Mouse (Mus musculus) midbrain, embryonic 13.5 days (tissue): Measurements from ENCODE around the gene Ppp1r26. TPM values are rescaled to one million over a fixed set of nuclear protein-coding genes. Genes with fewer than 3 reads are reported as not detected.
A peak's percentile ranks its signal among the peaks of the same experiment; 100 is the strongest.

Source experiments
- ATAC-seq: fragments of 200-750 bp; cut with Nextera tagmentation; 2 replicates; pipeline ENCODE4 v1.8.0; 2017; ENCODE audit warnings: mild to moderate bottlenecking, moderate TSS enrichment, moderate library complexity
- H3K27ac ChIP-seq: fragments of 300-500 bp; sonication (generic); 2 replicates; pipeline ENCODE4 v1.5.1; 2015; ENCODE audit warnings: inconsistent platforms, mild to moderate bottlenecking, moderate library complexity
- H3K27me3 ChIP-seq: fragments of 300-500 bp; sonication (generic); 2 replicates; pipeline ENCODE4 v1.6.1; 2015; ENCODE audit warnings: mild to moderate bottlenecking, inconsistent platforms
- H3K36me3 ChIP-seq: fragments of 300-500 bp; sonication (generic); 2 replicates; pipeline ENCODE4 v1.6.1; 2015; ENCODE audit warnings: mild to moderate bottlenecking, inconsistent platforms
- H3K4me1 ChIP-seq: fragments of 300-500 bp; sonication (generic); replicated peaks from 2 replicates; pipeline ENCODE4 v1.6.1; 2015; ENCODE audit warnings: inconsistent platforms
- H3K4me2 ChIP-seq: fragments of 300-500 bp; sonication (generic); replicated peaks from 2 replicates; pipeline ENCODE4 v1.6.1; 2015; ENCODE audit warnings: moderate library complexity, mild to moderate bottlenecking, inconsistent platforms
- H3K4me3 ChIP-seq: fragments of 300-500 bp; sonication (generic); replicated peaks from 2 replicates; pipeline ENCODE4 v1.5.1; 2015; ENCODE audit warnings: mild to moderate bottlenecking, inconsistent platforms
- H3K9ac ChIP-seq: fragments of 300-500 bp; sonication (generic); replicated peaks from 2 replicates; pipeline ENCODE4 v1.6.1; 2015; ENCODE audit warnings: mild to moderate bottlenecking, inconsistent platforms
- H3K9me3 ChIP-seq: fragments of 300-500 bp; sonication (generic); 2 replicates; pipeline ENCODE4 v1.6.1; 2016; ENCODE audit warnings: mild to moderate bottlenecking, inconsistent platforms
- WGBS: fragments of 180-500 bp; shearing (Covaris S2); methylation state at CpG from one replicate; pipeline ENCODE4 v1.1.7; 2015; 5-methylcytosine and 5-hydroxymethylcytosine counted together
- polyA plus RNA-seq: library from polyadenylated mRNA; unstranded; fragments of >200 nt; fragmentation: Nextera tagmentation; extraction: Ambion mirVana; gene quantifications from 2 replicates; pipeline ENCODE4 v1.2.1, GENCODE M21; 2015

Gene Ppp1r26
- polyA plus RNA-seq, 1 experiment from 2014 or later, result 10.7 TPM

DNA sequence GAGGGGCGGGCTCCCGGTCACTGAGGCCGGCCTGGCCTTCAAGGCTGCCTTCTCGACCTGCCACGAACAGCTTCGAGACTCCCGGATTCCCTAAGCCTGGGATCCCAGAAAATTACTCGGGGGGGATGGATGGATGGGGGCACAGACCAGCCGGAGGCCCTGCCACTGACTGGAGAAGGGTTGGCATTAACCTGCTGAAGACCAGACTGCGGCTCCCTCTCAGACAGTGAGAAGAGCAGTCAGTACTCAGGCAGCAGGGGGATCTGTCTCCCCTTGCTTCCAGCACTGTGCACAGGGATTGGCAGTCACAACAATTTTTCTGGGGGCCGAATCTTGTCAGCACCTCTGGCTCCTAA is 693 bp downstream of the Ppp1r26 start:
- peaks cover 4% of the 10 kb centered on the region; the same call in 1 of the 2 replicates for H3K27me3 ChIP-seq
- peak overlapping the region; percentile 64 for H3K4me3 ChIP-seq
- 7% methylated on average over 11 of the region's 11 CpGs for WGBS
- H3K4me2 ChIP-seq, result peak overlapping the region; percentile 94
- peak overlapping the region; percentile 79 for H3K27ac ChIP-seq
- H3K4me1 ChIP-seq, result peaks cover 21% of the 10 kb centered on the region
- peak overlapping the region; percentile 88 for H3K9ac ChIP-seq
- H3K36me3 ChIP-seq, result peaks cover 33% of the 10 kb centered on the region
- peak; percentile 73 for ATAC-seq
- no peaks in the 10 kb centered on the region for H3K9me3 ChIP-seq

DNA sequence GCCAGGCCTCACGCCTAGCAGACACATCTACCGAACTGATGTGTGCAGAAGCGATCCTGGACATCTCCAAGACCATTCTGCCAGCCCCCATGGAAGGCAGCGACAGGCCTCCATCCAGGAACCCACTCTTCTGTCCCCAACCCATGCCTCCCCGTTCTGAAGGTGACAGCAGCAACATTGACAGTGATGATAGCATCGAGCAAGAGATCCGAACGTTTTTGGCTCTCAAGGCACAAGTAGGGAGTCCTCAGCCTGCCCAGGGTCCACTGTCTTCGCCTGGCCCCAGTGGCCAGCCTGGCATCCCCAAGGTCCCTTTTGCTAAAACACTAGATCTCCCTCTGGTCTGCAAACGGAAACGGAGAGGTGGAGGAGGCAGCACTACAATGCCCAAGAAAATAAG is 5.1 kb downstream of the Ppp1r26 start:
- Histone ChIP-seq H3K27ac (no peak overlapping the region), H3K4me3 (no peak overlapping the region), H3K9me3 (no peaks in the 10 kb centered on the region), H3K9ac (no peak overlapping the region), H3K4me2 (no peak overlapping the region), H3K36me3 (peaks cover 62% of the 10 kb centered on the region), H3K27me3 (no peaks in the 10 kb centered on the region), H3K4me1 (peaks cover 14% of the 10 kb centered on the region)
- WGBS, result 92% methylated on average over 11 of the region's 11 CpGs
- no peak for ATAC-seq

DNA sequence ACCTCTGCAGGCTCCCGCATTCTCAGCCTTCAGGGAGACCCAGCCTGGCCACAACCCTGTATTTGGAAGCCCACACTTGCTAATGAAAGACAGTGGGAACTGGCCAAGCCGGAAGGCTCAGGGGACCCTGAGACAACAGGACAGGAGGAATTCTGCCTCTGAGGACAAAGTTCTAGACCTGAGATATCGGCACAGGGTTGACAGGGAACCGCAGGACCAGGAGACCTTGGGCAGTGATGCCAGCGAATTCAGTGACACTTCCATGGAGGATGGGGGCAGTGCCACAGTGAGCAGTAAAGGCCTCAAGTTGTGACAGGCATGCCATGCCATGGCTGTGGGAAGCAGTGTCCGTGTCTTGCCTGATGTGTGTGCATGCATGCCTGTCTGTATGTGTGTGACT is 6.9 kb downstream of the Ppp1r26 start:
- no peak overlapping the region for H3K4me2 ChIP-seq
- no peaks in the 10 kb centered on the region for H3K27me3 ChIP-seq
- H3K4me1 ChIP-seq, result no peaks in the 10 kb centered on the region
- no peak overlapping the region for H3K9ac ChIP-seq
- no peak overlapping the region for H3K27ac ChIP-seq
- no peaks in the 10 kb centered on the region for H3K9me3 ChIP-seq
- H3K4me3 ChIP-seq, result no peak overlapping the region
- 88% methylated on average over 6 of the region's 6 CpGs for WGBS
- no peak for ATAC-seq
- H3K36me3 ChIP-seq, result peaks cover 62% of the 10 kb centered on the region

DNA sequence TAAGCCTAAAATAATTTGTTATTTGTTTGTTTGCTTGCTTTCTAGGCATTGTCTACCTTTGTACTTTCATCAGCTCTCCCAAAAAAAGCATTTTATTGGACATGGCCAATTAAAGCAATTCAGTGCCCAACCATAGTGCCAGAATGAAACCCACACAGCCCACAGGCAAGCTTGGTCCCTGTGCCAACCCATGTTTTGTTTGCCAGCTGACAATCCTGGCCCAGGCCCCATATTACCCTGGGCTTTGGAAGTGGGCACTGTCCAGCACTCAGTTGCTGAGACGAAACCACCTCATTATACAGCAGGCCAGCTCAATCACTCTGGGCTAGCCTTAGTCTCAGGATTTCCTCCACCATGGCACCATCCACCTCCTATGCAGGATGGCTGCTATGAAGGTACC is 10.0 kb downstream of the Ppp1r26 start:
- H3K4me1 ChIP-seq, result no peaks in the 10 kb centered on the region
- no peak overlapping the region for H3K27ac ChIP-seq
- peaks cover 35% of the 10 kb centered on the region for H3K36me3 ChIP-seq
- no peaks in the 10 kb centered on the region for H3K27me3 ChIP-seq
- ATAC-seq, result no peak
- H3K4me2 ChIP-seq, result no peak overlapping the region
- 89% methylated on average over 1 of the region's 1 CpGs for WGBS
- no peaks in the 10 kb centered on the region for H3K9me3 ChIP-seq
- H3K9ac ChIP-seq, result no peak overlapping the region
- no peak overlapping the region for H3K4me3 ChIP-seq

DNA sequence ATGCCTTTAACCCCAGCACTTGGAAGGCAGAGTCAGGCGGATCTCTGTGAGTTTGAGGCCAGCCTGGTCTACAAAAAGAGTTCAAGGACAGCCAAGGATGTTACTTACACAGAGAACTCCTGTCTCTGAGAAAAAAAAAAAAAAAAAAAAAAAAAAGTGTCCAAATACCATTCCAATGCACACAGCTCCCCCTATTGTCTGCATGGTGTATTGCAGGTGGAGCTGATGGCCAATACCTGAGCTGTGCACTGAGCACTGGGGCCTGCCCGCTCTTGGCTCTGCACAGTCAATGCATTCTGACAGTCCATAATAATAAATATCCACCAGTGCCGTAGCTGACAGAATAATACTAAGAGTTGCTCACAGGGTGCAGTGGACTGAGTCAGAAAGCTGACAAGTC is 17.3 kb downstream of the Ppp1r26 start:
- Histone ChIP-seq H3K9ac (no peak overlapping the region), H3K4me2 (no peak overlapping the region), H3K27ac (no peak overlapping the region), H3K36me3 (peaks cover under 1% of the 10 kb centered on the region; the same call in 1 of the 2 replicates), H3K4me3 (no peak overlapping the region), H3K9me3 (no peaks in the 10 kb centered on the region), H3K4me1 (peaks cover 17% of the 10 kb centered on the region), H3K27me3 (peaks cover 11% of the 10 kb centered on the region; the same call in 1 of the 2 replicates)
- WGBS, result 40% methylated on average over 3 of the region's 3 CpGs
- no peak for ATAC-seq

DNA sequence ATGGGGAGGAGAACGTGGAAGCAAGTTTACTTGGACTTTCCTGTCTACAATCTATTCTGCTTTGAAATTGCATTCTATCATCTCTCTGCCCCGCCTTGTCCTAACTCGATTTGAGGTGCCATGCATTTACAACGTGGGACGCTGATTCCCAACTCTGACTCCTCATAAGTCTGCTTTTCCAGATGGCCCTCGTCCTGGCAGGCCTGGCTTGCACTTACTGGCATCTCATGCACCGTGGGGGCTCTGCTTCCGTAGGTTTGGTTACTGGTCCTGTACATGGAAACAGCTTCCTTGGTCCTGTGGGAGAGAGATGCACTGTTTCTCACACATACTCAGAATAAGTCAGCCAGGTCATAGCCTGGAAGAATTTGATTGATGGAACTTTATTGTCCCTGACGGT is 18.3 kb downstream of the Ppp1r26 start:
- Histone ChIP-seq H3K27me3 (peaks cover 11% of the 10 kb centered on the region; the same call in 1 of the 2 replicates), H3K4me1 (peaks cover 19% of the 10 kb centered on the region), H3K27ac (no peak overlapping the region), H3K9ac (no peak overlapping the region), H3K9me3 (no peaks in the 10 kb centered on the region), H3K4me3 (no peak overlapping the region), H3K36me3 (peaks cover 11% of the 10 kb centered on the region), H3K4me2 (no peak overlapping the region)
- ATAC-seq, result no peak
- 85% methylated on average over 9 of the region's 9 CpGs for WGBS

DNA sequence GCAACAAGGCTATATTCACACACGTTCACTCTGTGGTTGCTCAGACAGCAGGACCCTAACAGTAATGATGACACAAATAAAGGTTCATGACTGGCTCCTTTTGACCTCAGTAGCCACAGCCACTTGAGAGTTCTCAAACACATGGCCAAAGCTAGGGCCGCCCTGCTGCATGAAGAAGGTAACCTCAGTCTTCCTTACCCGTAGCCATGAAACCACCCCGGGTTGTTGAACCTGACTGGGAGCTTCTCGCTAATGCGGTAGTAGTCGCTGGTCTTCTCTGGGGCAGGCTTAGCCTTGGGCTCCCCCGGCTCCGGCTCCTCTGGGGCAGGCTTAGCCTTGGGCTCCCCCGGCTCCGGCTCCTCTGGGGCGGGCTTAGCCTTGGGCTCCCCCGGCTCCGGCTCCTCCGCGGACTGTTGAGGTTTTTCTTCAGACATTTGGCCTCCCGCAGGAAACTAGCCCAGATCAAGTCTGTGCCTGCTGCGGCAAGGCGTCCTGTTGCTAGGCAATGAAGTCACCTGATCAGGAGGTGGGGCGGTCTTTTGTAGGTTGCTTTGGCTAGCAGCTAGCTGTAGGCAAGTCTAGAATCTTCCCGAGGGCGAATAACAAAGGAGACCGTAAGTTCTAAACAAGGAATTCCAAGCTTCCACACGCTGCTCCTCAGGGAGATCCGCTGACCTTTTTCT is 19.4 kb downstream of the Ppp1r26 start, which contains the start of gene 1700007K13Rik:
Gene 1700007K13Rik (minus strand): TSS at position 497 of the 683 bp plus-strand sequence.
- H3K4me3 ChIP-seq, result peak within 1 kb of the TSS; percentile 22
- 5% methylated on average over 25 of the region's 25 CpGs for WGBS
- peak; percentile 58 for ATAC-seq
- peak within 1 kb of the TSS; percentile 54 for H3K4me2 ChIP-seq
- peaks cover 21% of the 10 kb centered on the region for H3K36me3 ChIP-seq
- H3K9me3 ChIP-seq, result no peaks in the 10 kb centered on the region
- no peak within 1 kb of the TSS for H3K27ac ChIP-seq
- H3K9ac ChIP-seq, result peak within 1 kb of the TSS; percentile 53
- H3K4me1 ChIP-seq, result peaks cover 19% of the 10 kb centered on the region
- peaks cover 11% of the 10 kb centered on the region; the same call in 1 of the 2 replicates for H3K27me3 ChIP-seq

DNA sequence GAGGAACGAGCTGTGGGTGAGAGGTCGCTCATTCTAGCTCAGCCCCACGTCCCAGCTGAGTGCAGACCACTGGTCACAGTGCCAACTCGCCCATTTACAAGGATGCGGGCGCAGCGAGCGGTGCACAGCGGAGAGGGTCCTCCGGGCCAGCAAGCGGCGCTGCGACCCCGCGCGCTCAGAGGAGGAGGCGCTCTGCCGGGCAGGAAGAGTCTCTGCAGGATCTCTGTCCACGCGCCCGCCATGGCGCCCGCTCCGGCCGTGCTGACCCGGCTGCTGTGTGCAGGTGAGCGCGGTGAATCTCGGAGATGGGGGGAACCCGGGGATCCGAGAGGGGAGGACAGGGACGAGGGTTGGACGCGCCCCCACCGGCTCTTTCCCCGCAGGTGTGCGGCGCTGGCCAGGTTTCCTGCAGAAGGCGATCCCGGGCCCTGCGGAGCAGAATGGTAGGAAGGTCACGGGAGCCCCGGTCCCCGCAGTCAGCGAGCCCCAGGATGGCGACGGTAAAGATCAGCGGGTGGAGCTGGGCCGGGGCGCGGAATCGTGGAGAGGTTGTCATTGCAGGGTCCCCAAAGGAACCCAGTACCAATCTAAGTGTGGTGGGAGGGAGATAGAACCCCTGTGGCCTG is 21.4 kb downstream of the Ppp1r26 start, which contains the start of gene Mrps2:
Gene Mrps2 (plus strand): TSS at position 207 of the 626 bp plus-strand sequence.
- Histone ChIP-seq H3K27me3 (peaks cover 11% of the 10 kb centered on the region; the same call in 1 of the 2 replicates), H3K4me2 (peak within 1 kb of the TSS; percentile 90), H3K9ac (peak within 1 kb of the TSS; percentile 96), H3K4me3 (peak within 1 kb of the TSS; percentile 97), H3K27ac (peak within 1 kb of the TSS; percentile 44; the same call in 1 of the 2 replicates), H3K36me3 (peaks cover 41% of the 10 kb centered on the region), H3K4me1 (peaks cover 19% of the 10 kb centered on the region), H3K9me3 (0 out of 2 replicates have a peak, but pooled peaks cover 5% of the 10 kb centered on the region)
- under 1% methylated on average over 52 of the region's 52 CpGs for WGBS
- peak; percentile 94 for ATAC-seq

DNA sequence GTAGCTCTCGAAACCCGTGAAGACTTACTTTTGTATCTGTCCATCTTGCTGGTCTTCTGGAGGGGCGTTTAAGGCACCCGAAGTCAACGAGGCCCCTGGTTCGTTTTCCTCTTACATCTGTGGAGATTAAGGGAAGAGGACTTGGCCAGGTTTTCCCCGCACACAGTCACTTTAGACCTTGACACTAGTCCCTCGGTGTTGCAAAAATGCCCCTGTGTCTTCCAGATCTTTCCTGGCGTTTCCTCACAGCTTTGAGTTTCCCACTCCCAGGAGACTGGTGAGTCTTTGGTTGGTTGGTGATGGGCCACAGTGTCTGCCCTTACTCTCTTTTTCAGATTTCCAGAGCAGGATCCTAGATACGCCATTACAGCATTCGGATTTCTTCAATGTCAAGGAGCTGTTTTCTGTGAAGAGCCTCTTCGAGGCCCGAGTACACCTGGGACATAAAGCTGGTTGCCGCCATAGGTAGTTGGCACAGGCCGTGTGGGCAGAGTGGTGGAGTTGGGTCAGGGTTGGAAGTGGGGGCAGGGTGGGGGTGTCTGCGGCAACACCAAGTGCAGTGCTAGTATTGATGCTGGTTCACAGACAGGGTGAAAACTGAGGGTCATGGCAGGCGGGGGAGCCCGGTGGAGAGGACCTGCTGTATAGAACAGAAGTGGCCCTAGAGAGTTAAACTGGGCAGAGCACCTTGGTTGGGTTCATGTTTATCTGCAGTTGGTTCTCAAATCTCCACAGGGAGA is 22.1 kb downstream of the Ppp1r26 start:
- Histone ChIP-seq H3K9me3 (0 out of 2 replicates have a peak, but pooled peaks cover 5% of the 10 kb centered on the region), H3K9ac (peak overlapping the region; percentile 96), H3K27ac (no peak overlapping the region)

DNA sequence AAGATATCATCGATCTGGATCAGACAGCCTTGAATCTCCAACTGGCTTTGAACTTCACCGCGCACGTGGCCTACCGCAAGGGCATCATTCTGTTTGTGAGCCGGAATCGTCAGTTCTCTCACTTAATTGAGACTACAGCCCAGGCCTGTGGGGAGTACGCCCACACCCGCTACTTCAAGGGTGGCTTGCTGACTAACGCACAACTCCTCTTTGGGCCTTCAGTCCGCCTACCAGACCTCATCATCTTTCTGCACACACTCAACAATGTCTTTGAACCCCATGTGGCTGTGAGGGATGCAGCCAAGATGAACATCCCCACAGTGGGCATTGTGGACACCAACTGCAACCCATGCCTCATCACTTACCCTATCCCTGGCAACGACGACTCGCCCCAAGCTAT is 22.9 kb downstream of the Ppp1r26 start:
- no peak overlapping the region for H3K4me2 ChIP-seq
- H3K4me3 ChIP-seq, result no peak overlapping the region
- 0 out of 2 replicates have a peak, but pooled peaks cover 5% of the 10 kb centered on the region for H3K9me3 ChIP-seq
- H3K9ac ChIP-seq, result no peak overlapping the region
- peaks cover 45% of the 10 kb centered on the region for H3K36me3 ChIP-seq
- over 99% methylated on average over 14 of the region's 14 CpGs for WGBS
- H3K4me1 ChIP-seq, result peaks cover 19% of the 10 kb centered on the region
- H3K27me3 ChIP-seq, result peaks cover 11% of the 10 kb centered on the region; the same call in 1 of the 2 replicates
- no peak for ATAC-seq
- no peak overlapping the region for H3K27ac ChIP-seq

More for the DNA sequence above, 22.1 kb downstream of the Ppp1r26 start:
- H3K27me3 ChIP-seq, result peaks cover 11% of the 10 kb centered on the region; the same call in 1 of the 2 replicates
- no peak for ATAC-seq
- 51% methylated on average over 18 of the region's 18 CpGs for WGBS
- peak overlapping the region; percentile 90 for H3K4me2 ChIP-seq
- peak overlapping the region; percentile 97 for H3K4me3 ChIP-seq
- H3K36me3 ChIP-seq, result peaks cover 45% of the 10 kb centered on the region
- H3K4me1 ChIP-seq, result peaks cover 19% of the 10 kb centered on the region

DNA sequence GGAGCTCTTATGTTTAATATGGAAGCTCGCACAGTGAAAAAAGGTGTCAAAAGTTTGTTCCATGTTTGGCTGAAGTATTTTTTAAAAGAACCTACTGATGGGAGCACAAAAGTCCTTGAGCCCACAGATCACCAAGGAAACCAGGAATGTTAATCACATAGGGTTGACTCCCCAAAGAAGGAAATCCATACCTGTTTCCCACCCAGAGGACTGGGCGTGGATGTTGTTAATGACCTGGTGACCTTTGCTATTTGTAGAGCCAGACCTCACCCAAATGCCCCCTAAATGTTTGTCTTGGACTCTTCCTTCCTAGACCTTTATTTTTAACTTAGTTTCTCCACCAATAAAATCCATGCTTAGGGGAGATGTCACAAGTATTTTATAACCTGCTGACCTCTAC is 24.0 kb downstream of the Ppp1r26 start:
- peaks cover 19% of the 10 kb centered on the region for H3K4me1 ChIP-seq
- 0 out of 2 replicates have a peak, but pooled peaks cover 2% of the 10 kb centered on the region for H3K27me3 ChIP-seq
- H3K9me3 ChIP-seq, result 0 out of 2 replicates have a peak, but pooled peaks cover 5% of the 10 kb centered on the region
- 96% methylated on average over 2 of the region's 2 CpGs for WGBS
- H3K27ac ChIP-seq, result no peak overlapping the region
- H3K4me3 ChIP-seq, result no peak overlapping the region
- H3K9ac ChIP-seq, result no peak overlapping the region
- no peak overlapping the region for H3K4me2 ChIP-seq
- ATAC-seq, result no peak
- peaks cover 45% of the 10 kb centered on the region for H3K36me3 ChIP-seq
